Mouse (Mus musculus): ENCODE measurements around the gene Ltbp2. TPM values are rescaled to one million over a fixed set of nuclear protein-coding genes. Genes with fewer than 3 reads are reported as not detected.

Ltbp2 gene
- polyA plus RNA-seq, 1 experiment from 2014 or later, result 0.87 TPM

DNA sequence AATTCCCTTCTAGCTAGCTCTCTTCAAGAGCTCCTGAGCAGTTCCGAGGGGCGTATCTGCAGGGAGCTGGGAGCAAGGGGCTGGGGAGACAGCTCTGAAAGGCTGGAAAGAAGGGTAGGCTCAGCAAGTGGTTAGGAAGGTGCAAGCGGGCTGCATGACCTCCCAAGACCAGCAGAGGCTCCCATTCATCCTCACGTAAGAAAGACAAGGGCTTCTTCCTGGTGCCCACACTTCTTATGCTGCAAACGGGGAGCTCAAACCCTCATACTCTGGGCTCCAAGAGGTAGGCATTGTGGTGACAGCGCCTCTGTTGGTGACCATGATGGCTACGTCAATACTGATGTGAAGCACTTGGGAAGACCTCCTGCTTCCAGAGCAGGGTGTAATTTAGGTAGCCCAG is 62.6 kb downstream of the Ltbp2 start:
- Histone ChIP-seq H3K27ac (ENCODE audit: low read depth, low read length) (no peak overlapping the region), H3K4me2 (replicated peaks; ENCODE audit: low read depth) (no peak overlapping the region), H3K36me3 (ENCODE audit: control insufficient read depth, insufficient read depth) (no peaks in the 10 kb centered on the region), H3K4me3 (ENCODE audit: low read depth, low read length) (no peak overlapping the region), H3K27me3 (replicated peaks; ENCODE audit: control insufficient read depth, insufficient read depth, low read length) (no peaks in the 10 kb centered on the region), H3K4me1 (replicated peaks; ENCODE audit: control insufficient read depth, insufficient read depth, low read length) (no peaks in the 10 kb centered on the region), H3K9me3 (ENCODE audit: control insufficient read depth) (no peaks in the 10 kb centered on the region), H3K9ac (ENCODE audit: low read depth, low read length) (no peak overlapping the region)
- 50% methylated on average over 7 of the region's 7 CpGs for WGBS
- peak; percentile 55 for TF ChIP-seq CTCF (IDR thresholded peaks at IDR 0.05; ENCODE audit: low read depth)
- ATAC-seq, result no peak

DNA sequence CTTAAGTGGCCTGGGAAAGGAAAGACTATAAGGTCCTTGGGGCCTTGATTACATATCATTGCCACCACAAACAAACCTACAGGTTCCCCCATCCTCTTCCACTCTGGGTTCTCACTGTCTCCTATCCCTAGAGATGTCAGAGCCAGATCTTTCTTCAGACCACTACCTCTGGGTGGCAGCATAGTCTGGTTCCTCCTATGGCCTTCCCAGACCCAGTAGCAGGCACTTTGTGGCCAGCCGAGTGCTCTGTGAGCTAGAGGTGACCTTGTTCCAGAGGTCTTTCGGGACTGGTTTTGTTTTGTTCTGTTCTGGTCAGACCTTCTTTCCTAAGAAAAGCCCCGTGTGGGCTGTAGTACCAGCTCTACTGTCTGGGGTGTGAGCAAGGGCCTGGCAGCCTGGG is 64.3 kb downstream of the Ltbp2 start:
- no peaks in the 10 kb centered on the region for H3K9me3 ChIP-seq (ENCODE audit: control insufficient read depth)
- H3K4me2 ChIP-seq (replicated peaks; ENCODE audit: low read depth), result no peak overlapping the region
- 67% methylated on average over 3 of the region's 3 CpGs for WGBS
- H3K9ac ChIP-seq (ENCODE audit: low read depth, low read length), result no peak overlapping the region
- no peak overlapping the region for H3K4me3 ChIP-seq (ENCODE audit: low read depth, low read length)
- ATAC-seq, result no peak
- H3K4me1 ChIP-seq (replicated peaks; ENCODE audit: control insufficient read depth, insufficient read depth, low read length), result no peaks in the 10 kb centered on the region
- no peaks in the 10 kb centered on the region for H3K27me3 ChIP-seq (replicated peaks; ENCODE audit: control insufficient read depth, insufficient read depth, low read length)
- TF ChIP-seq CTCF (IDR thresholded peaks at IDR 0.05; ENCODE audit: low read depth), result peak; percentile 60
- H3K36me3 ChIP-seq (ENCODE audit: control insufficient read depth, insufficient read depth), result no peaks in the 10 kb centered on the region
- H3K27ac ChIP-seq (ENCODE audit: low read depth, low read length), result no peak overlapping the region

DNA sequence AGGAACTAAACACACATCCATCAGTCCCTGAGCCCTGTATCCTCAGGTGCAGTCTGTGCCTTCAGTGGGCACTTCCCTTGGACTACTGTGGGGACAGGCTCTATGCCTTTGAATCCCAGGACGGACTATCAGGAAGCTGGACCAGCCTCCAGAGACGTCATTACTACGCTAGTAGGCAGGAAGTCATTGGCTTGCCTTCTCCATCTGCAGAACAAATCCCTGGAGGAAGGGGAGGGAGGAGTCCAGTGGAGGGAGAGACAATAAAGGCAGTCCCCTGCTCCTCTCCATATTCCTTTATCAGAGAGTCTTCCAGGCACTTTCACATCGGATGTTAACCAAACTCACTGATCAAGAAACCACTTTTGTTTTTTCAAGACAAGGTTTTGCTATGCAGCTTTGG is 64.8 kb downstream of the Ltbp2 start:
- Histone ChIP-seq H3K4me3 (ENCODE audit: low read depth, low read length) (no peak overlapping the region), H3K36me3 (ENCODE audit: control insufficient read depth, insufficient read depth) (no peaks in the 10 kb centered on the region), H3K9ac (ENCODE audit: low read depth, low read length) (no peak overlapping the region), H3K4me2 (replicated peaks; ENCODE audit: low read depth) (no peak overlapping the region), H3K9me3 (ENCODE audit: control insufficient read depth) (no peaks in the 10 kb centered on the region), H3K27ac (ENCODE audit: low read depth, low read length) (no peak overlapping the region), H3K4me1 (replicated peaks; ENCODE audit: control insufficient read depth, insufficient read depth, low read length) (no peaks in the 10 kb centered on the region), H3K27me3 (replicated peaks; ENCODE audit: control insufficient read depth, insufficient read depth, low read length) (no peaks in the 10 kb centered on the region)
- no peak for ATAC-seq
- 54% methylated on average over 4 of the region's 4 CpGs for WGBS
- no peak for TF ChIP-seq CTCF (IDR thresholded peaks at IDR 0.05; ENCODE audit: low read depth)

DNA sequence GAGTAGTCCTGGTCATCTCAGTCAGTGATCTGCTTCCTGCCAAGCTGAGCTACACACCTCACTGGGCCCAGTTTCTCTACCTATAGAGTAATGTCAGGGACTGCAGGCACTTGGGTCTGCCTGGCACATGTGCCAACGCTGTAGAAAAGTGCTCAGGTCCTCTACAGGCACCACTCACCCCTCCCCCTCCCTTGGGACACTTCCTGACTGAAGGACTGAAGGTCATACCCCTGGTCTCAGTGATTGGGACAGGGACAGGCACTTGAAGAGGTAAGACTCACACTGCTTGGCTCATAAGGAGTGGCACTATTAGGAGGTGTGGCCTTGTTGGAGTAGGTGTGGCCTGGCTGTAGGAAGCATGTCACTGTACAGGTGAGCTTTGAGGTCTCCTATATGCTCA is 65.5 kb downstream of the Ltbp2 start:
- Histone ChIP-seq H3K9ac (ENCODE audit: low read depth, low read length) (no peak overlapping the region), H3K9me3 (ENCODE audit: control insufficient read depth) (no peaks in the 10 kb centered on the region), H3K27me3 (replicated peaks; ENCODE audit: control insufficient read depth, insufficient read depth, low read length) (no peaks in the 10 kb centered on the region), H3K4me3 (ENCODE audit: low read depth, low read length) (no peak overlapping the region), H3K36me3 (ENCODE audit: control insufficient read depth, insufficient read depth) (no peaks in the 10 kb centered on the region), H3K4me1 (replicated peaks; ENCODE audit: control insufficient read depth, insufficient read depth, low read length) (peaks cover 2% of the 10 kb centered on the region; the same call in 1 of the 2 replicates), H3K4me2 (replicated peaks; ENCODE audit: low read depth) (no peak overlapping the region), H3K27ac (ENCODE audit: low read depth, low read length) (no peak overlapping the region)
- 75% methylated on average over 1 of the region's 1 CpGs for WGBS
- ATAC-seq, result no peak
- TF ChIP-seq CTCF (IDR thresholded peaks at IDR 0.05; ENCODE audit: low read depth), result no peak

DNA sequence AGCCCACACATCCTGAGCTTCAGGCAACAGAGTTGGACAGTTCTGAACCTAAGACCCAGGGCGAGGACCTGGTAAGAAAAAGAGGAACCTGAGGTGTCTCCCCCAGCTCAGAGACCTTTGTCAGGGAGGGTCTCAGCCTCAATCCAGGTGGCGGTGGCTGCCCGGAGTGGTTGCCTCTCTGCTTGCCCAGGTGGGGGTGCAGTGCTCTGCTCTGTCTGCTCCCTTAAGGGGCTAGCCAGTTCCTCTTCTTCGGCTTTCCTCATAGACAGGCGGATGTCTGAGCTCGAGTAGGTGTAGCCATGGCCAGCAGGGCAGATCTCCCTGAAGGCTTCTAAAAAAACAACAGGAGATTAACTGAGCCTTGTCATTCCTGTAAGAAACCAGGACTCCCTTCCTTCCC is 67.3 kb downstream of the Ltbp2 start:
- no peak for ATAC-seq
- Histone ChIP-seq H3K36me3 (ENCODE audit: control insufficient read depth, insufficient read depth) (no peaks in the 10 kb centered on the region), H3K4me1 (replicated peaks; ENCODE audit: control insufficient read depth, insufficient read depth, low read length) (peaks cover 2% of the 10 kb centered on the region; the same call in 1 of the 2 replicates), H3K27ac (ENCODE audit: low read depth, low read length) (no peak overlapping the region), H3K27me3 (replicated peaks; ENCODE audit: control insufficient read depth, insufficient read depth, low read length) (no peaks in the 10 kb centered on the region), H3K4me2 (replicated peaks; ENCODE audit: low read depth) (no peak overlapping the region), H3K9me3 (ENCODE audit: control insufficient read depth) (no peaks in the 10 kb centered on the region), H3K4me3 (ENCODE audit: low read depth, low read length) (no peak overlapping the region), H3K9ac (ENCODE audit: low read depth, low read length) (no peak overlapping the region)
- no peak for TF ChIP-seq CTCF (IDR thresholded peaks at IDR 0.05; ENCODE audit: low read depth)
- WGBS, result 82% methylated on average over 6 of the region's 6 CpGs

DNA sequence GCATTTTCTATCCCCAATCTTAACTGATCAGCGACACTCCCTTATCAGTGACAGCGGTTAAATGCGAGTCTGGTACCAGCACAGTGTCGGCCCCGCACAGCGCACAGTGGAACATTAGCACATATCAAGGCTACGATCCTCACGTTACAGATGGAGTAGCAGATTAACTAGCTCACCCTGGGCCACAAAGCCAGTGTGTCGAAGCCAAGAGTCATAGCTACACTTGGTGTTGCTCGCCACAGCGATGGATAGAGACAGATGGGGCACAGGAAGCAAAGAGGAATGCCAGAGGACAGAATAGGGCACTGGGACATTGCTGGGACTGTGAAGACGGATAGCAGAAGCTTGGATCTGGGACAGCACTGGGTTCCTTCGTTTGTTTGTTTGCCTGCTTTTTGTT is 69.0 kb downstream of the Ltbp2 start:
- peaks cover 2% of the 10 kb centered on the region; the same call in 1 of the 2 replicates for H3K4me1 ChIP-seq (replicated peaks; ENCODE audit: control insufficient read depth, insufficient read depth, low read length)
- no peak overlapping the region for H3K4me2 ChIP-seq (replicated peaks; ENCODE audit: low read depth)
- no peaks in the 10 kb centered on the region for H3K36me3 ChIP-seq (ENCODE audit: control insufficient read depth, insufficient read depth)
- H3K27me3 ChIP-seq (replicated peaks; ENCODE audit: control insufficient read depth, insufficient read depth, low read length), result no peaks in the 10 kb centered on the region
- H3K27ac ChIP-seq (ENCODE audit: low read depth, low read length), result no peak overlapping the region
- H3K9me3 ChIP-seq (ENCODE audit: control insufficient read depth), result no peaks in the 10 kb centered on the region
- WGBS, result 71% methylated on average over 13 of the region's 13 CpGs
- no peak overlapping the region for H3K4me3 ChIP-seq (ENCODE audit: low read depth, low read length)
- H3K9ac ChIP-seq (ENCODE audit: low read depth, low read length), result no peak overlapping the region
- TF ChIP-seq CTCF (IDR thresholded peaks at IDR 0.05; ENCODE audit: low read depth), result no peak
- no peak for ATAC-seq

DNA sequence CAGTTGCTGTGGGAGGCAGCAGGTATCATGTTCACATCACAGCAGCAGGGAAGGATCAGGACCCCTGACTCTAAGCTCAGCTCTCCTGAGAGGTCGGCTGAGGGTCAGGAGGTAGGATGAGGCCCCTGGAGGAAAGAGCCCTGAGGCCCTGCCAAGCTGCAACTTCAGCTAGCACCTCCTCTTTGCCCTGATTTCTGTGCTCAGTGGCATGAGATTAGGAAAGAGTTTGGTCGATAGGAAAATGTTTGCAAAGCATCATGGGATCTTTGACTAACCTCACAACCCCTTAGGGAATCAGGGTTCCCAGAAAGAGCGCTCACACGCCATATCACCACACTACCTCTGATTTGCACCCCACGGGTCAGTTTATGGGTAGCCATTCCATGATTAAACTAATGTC is 69.6 kb downstream of the Ltbp2 start:
- Histone ChIP-seq H3K4me2 (replicated peaks; ENCODE audit: low read depth) (0 out of 2 replicates have a peak overlapping the region, but pooled peaks have one; percentile 27), H3K9ac (ENCODE audit: low read depth, low read length) (no peak overlapping the region), H3K4me1 (replicated peaks; ENCODE audit: control insufficient read depth, insufficient read depth, low read length) (peaks cover 2% of the 10 kb centered on the region; the same call in 1 of the 2 replicates), H3K27me3 (replicated peaks; ENCODE audit: control insufficient read depth, insufficient read depth, low read length) (no peaks in the 10 kb centered on the region), H3K36me3 (ENCODE audit: control insufficient read depth, insufficient read depth) (no peaks in the 10 kb centered on the region), H3K4me3 (ENCODE audit: low read depth, low read length) (no peak overlapping the region), H3K27ac (ENCODE audit: low read depth, low read length) (peak overlapping the region; percentile 46), H3K9me3 (ENCODE audit: control insufficient read depth) (no peaks in the 10 kb centered on the region)
- 0 out of 2 replicates have a peak, but pooled peaks have one; percentile 16 for ATAC-seq
- no peak for TF ChIP-seq CTCF (IDR thresholded peaks at IDR 0.05; ENCODE audit: low read depth)
- WGBS, result 40% methylated on average over 5 of the region's 5 CpGs

Measured in intestine, postnatal 0 days (tissue).